Mouse (Mus musculus) intestine, embryonic 16.5 days (tissue): ENCODE results near the gene Cog7. TPM values are rescaled to one million over a fixed set of nuclear protein-coding genes. Genes with fewer than 3 reads are reported as not detected.

Source experiments
- ATAC-seq: fragments of 200-750 bp; cut with Nextera tagmentation; 2 replicates; pipeline ENCODE4 v1.8.0; 2017; ENCODE audit warnings: moderate TSS enrichment, moderate library complexity
- H3K27ac ChIP-seq: fragments of 300-500 bp; sonication (generic); 2 replicates; pipeline ENCODE4 v1.5.1; 2014; ENCODE audit warnings: mild to moderate bottlenecking, low read length
- H3K27me3 ChIP-seq: fragments of 300-500 bp; sonication (generic); replicated peaks from 2 replicates; pipeline ENCODE4 v1.6.1; 2014; ENCODE audit warnings: low read length, control low read depth, mixed read lengths; ENCODE audit not compliant: control insufficient read depth, insufficient read depth
- H3K36me3 ChIP-seq: fragments of 300-500 bp; sonication (generic); 2 replicates; pipeline ENCODE4 v1.6.1; 2014; ENCODE audit warnings: low read length, control low read depth; ENCODE audit not compliant: control insufficient read depth, insufficient read depth
- H3K4me1 ChIP-seq: fragments of 300-500 bp; sonication (generic); 2 replicates; pipeline ENCODE4 v1.6.1; 2014; ENCODE audit warnings: low read length, control low read depth, mixed read lengths; ENCODE audit not compliant: control insufficient read depth, insufficient read depth
- H3K4me2 ChIP-seq: fragments of 300-500 bp; sonication (generic); 2 replicates; pipeline ENCODE4 v1.6.1; 2014; ENCODE audit warnings: low read depth, low read length, control low read depth
- H3K4me3 ChIP-seq: fragments of 300-500 bp; sonication (generic); 2 replicates; pipeline ENCODE4 v1.5.1; 2014; ENCODE audit warnings: mild to moderate bottlenecking, low read length
- H3K9ac ChIP-seq: fragments of 300-500 bp; sonication (generic); 2 replicates; pipeline ENCODE4 v1.6.1; 2014; ENCODE audit warnings: low read depth, low read length
- H3K9me3 ChIP-seq: fragments of 300-500 bp; sonication (generic); 2 replicates; pipeline ENCODE4 v1.6.1; 2016; ENCODE audit warnings: low read length, control low read depth; ENCODE audit not compliant: control insufficient read depth
- WGBS: fragments of 180-500 bp; shearing (Covaris S2); extraction: QIAGEN DNeasy Blood & Tissue Kit; methylation state at CpG from one replicate; pipeline ENCODE4 v1.1.7; 2014; 5-methylcytosine and 5-hydroxymethylcytosine counted together
- polyA plus RNA-seq: library from polyadenylated mRNA; unstranded; fragments of >200 nt; fragmentation: Nextera tagmentation; extraction: Ambion mirVana; gene quantifications from 2 replicates; pipeline ENCODE4 v1.2.1, GENCODE M21; 2015

The Cog7 gene
- polyA plus RNA-seq, 1 experiment from 2014 or later = 25.6 TPM

- no peak for ATAC-seq
- Histone ChIP-seq H3K4me2 (no peak overlapping the region), H3K36me3 (no peaks in the 10 kb centered on the region), H3K27me3 (no peaks in the 10 kb centered on the region), H3K4me3 (no peak overlapping the region), H3K9ac (no peak overlapping the region), H3K27ac (no peak overlapping the region), H3K4me1 (no peaks in the 10 kb centered on the region), H3K9me3 (no peaks in the 10 kb centered on the region)
- 86% methylated on average over 4 of the region's 4 CpGs for WGBS
Observed at GRCm38 (mm10) chr7:121880246-121880645, 101.3 kb downstream of the Cog7 start.

DNA sequence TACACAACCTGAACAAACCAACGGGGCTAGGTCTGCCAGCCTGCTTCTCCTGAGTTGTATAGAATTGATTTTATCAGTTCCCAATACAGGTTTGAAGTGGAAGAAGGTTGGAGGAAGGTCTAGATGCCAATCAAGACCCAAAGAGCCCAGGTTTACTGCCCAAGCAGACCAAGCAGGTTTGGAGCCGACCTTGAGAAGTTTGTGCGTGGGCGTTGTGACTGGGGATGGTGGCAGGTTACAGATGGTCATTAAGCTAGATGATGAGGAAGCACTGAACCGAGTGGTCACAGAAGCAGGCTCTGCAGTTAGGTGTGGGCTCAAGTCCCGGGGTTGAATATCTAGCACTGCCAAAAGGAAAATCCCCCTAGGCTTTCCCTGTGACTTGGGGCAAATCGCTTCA lies 106.7 kb downstream of the Cog7 start:
- 77% methylated on average over 7 of the region's 7 CpGs for WGBS
- Histone ChIP-seq H3K9ac (no peak overlapping the region), H3K9me3 (no peaks in the 10 kb centered on the region), H3K4me1 (no peaks in the 10 kb centered on the region), H3K4me3 (no peak overlapping the region), H3K27ac (no peak overlapping the region), H3K36me3 (no peaks in the 10 kb centered on the region), H3K27me3 (no peaks in the 10 kb centered on the region), H3K4me2 (no peak overlapping the region)
- no peak for ATAC-seq

- Histone ChIP-seq H3K27ac (no peak overlapping the region), H3K4me1 (no peaks in the 10 kb centered on the region), H3K27me3 (no peaks in the 10 kb centered on the region), H3K9me3 (no peaks in the 10 kb centered on the region), H3K4me3 (no peak overlapping the region), H3K4me2 (no peak overlapping the region), H3K36me3 (no peaks in the 10 kb centered on the region), H3K9ac (no peak overlapping the region)
- 39% methylated on average over 3 of the region's 3 CpGs for WGBS
- no peak for ATAC-seq
Observed at GRCm38 (mm10) chr7:121873998-121874397, 107.5 kb downstream of the Cog7 start.

DNA sequence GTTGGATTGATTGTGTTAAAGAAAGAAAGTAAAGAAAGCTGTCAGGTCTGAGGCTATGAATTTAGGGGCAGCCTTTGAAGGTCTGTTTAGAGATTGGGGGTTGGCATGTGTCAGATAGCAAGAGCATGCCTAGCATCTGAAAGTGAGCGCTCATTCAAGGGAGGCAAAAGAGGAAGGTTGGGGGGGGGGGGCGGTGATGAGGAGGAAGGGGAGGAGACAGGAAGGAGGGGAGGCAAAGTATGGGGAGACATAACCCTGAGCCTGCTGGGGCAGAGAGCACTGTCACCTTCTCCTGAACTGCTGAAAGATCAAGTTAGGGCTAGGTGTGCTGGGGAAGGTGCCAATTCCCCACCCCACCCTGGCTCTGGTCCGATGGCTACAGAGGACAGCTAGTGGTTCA lies 109.9 kb downstream of the Cog7 start:
- no peak overlapping the region for H3K9ac ChIP-seq
- no peak for ATAC-seq
- no peaks in the 10 kb centered on the region for H3K27me3 ChIP-seq
- WGBS = 70% methylated on average over 2 of the region's 3 CpGs
- no peak overlapping the region for H3K4me2 ChIP-seq
- no peaks in the 10 kb centered on the region for H3K4me1 ChIP-seq
- H3K27ac ChIP-seq = no peak overlapping the region
- H3K4me3 ChIP-seq = no peak overlapping the region
- no peaks in the 10 kb centered on the region for H3K36me3 ChIP-seq
- no peaks in the 10 kb centered on the region for H3K9me3 ChIP-seq

GRCm38 (mm10) chr7:121864858-121865585 lies 116.5 kb downstream of the Cog7 start, which contains the start of gene Scnn1b:
Scnn1b (plus strand) TSS chr7:121865038.
- Histone ChIP-seq H3K4me3 (peak within 1 kb of the TSS; percentile 30), H3K4me1 (no peaks in the 10 kb centered on the region), H3K4me2 (peak within 1 kb of the TSS; percentile 62), H3K36me3 (no peaks in the 10 kb centered on the region), H3K9ac (no peak within 1 kb of the TSS), H3K9me3 (no peaks in the 10 kb centered on the region), H3K27ac (no peak within 1 kb of the TSS), H3K27me3 (peaks cover 26% of the 10 kb centered on the region)
- ATAC-seq = 0 out of 2 replicates have a peak, but pooled peaks have one; percentile 50
- 3% methylated on average over 42 of the region's 42 CpGs for WGBS

DNA sequence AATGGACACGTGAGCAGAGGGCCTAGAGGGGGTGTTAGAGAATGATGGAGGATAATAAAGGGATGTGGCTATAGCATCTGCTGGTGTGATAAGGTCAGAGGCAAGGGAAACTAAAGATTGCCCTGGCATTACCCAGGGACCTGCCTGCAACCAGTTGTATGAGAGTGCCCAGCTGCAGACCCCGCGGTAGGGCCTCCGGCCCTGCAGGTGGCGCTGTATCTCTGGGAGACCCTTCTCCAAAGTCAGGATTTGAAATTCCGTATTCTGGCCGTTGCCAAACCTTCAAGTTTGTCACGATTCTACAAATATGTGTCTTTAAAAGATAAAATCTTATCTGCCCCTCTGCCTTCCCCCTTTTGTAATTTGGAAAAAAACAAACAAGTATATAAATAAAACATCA lies 122.6 kb downstream of the Cog7 start:
- H3K27ac ChIP-seq = no peak overlapping the region
- no peak for ATAC-seq
- H3K9ac ChIP-seq = no peak overlapping the region
- 84% methylated on average over 8 of the region's 8 CpGs for WGBS
- no peak overlapping the region for H3K4me2 ChIP-seq
- peaks cover 3% of the 10 kb centered on the region; the same call in 1 of the 2 replicates for H3K27me3 ChIP-seq
- no peak overlapping the region for H3K4me3 ChIP-seq
- H3K36me3 ChIP-seq = no peaks in the 10 kb centered on the region
- H3K4me1 ChIP-seq = no peaks in the 10 kb centered on the region
- no peaks in the 10 kb centered on the region for H3K9me3 ChIP-seq

DNA sequence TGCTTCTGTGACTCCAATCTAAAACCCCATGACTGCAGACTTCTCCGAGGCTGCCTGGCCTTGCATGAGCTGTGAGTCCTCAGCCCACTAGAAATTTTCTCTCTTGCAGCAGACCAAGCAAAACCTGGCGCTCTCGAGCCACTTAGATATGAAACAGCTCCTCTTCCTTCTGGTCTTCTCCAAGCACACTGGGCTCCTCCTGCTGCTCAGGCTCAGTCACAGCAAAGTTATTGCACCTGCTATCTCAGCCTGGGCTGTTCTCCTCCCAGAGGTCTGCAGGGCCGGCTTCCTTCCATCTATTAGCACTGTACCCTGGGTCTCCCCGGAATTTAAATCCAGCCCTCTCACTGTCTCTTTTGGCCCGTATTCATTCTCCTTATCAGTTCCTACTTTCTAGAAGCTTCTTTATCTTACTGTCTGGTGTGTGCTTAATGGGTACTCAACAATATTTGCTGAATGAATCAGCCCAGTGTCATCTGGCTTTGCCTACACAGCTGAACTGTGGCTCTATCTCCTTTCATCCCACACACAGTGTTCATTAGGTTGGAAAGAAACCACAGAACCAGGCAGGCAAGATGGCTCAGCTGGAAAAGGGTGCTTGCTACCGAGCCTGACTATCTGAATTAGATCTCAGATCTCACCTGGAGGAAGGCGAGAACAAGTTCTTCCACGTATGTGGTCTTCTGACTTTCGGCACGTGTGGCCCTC lies 124.2 kb downstream of the Cog7 start:
- Histone ChIP-seq H3K9ac (no peak overlapping the region), H3K4me2 (no peak overlapping the region), H3K4me1 (no peaks in the 10 kb centered on the region), H3K27me3 (no peaks in the 10 kb centered on the region), H3K36me3 (no peaks in the 10 kb centered on the region), H3K27ac (no peak overlapping the region), H3K4me3 (no peak overlapping the region), H3K9me3 (no peaks in the 10 kb centered on the region)
- ATAC-seq = no peak
- 72% methylated on average over 11 of the region's 11 CpGs for WGBS

DNA sequence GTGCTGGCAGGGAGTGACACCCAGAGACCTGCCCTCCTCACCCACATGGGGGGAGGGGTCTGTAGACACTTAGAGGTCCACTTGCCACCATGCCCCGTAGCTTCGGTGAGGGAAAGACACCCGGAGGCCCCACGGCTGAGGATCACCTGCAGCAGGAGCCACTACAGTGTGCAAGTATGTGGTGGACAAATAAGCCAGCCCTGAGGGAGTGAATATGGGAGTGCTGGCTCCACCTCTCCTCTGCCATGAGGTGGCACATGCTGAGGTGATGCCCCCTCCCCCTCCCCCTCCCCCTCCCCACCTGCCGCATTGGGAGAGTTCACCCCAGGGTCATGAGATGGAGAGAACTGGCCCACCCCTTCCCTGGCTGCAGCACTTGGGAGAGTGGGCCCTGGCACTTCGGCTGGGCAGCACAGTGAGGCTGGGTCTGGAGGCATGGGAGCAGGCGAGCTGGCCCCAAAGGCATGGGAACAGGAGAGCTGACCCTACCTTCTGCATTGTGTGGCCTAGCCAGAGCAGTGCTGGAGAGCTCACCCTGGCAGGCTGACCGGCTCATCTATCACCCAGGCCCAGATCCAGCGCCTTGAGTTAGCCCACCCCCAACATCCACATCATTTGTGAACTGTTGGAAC lies 132.9 kb downstream of the Cog7 start:
- WGBS = 66% methylated on average over 9 of the region's 9 CpGs
- H3K9me3 ChIP-seq = no peaks in the 10 kb centered on the region
- H3K4me2 ChIP-seq = no peak overlapping the region
- no peaks in the 10 kb centered on the region for H3K36me3 ChIP-seq
- no peak overlapping the region for H3K27ac ChIP-seq
- no peaks in the 10 kb centered on the region for H3K4me1 ChIP-seq
- H3K4me3 ChIP-seq = no peak overlapping the region
- no peak overlapping the region for H3K9ac ChIP-seq
- ATAC-seq = no peak
- H3K27me3 ChIP-seq = no peaks in the 10 kb centered on the region

- Histone ChIP-seq H3K9ac (no peak overlapping the region), H3K4me1 (no peaks in the 10 kb centered on the region), H3K27me3 (no peaks in the 10 kb centered on the region), H3K4me2 (no peak overlapping the region), H3K4me3 (no peak overlapping the region), H3K36me3 (no peaks in the 10 kb centered on the region), H3K9me3 (no peaks in the 10 kb centered on the region), H3K27ac (no peak overlapping the region)
- no peak for ATAC-seq
- 70% methylated on average over 6 of the region's 6 CpGs for WGBS
Observed at GRCm38 (mm10) chr7:121845964-121846363, 135.5 kb downstream of the Cog7 start.
